Mouse (Mus musculus) thymus, adult 18-20 months (tissue): ENCODE measurements at regions not wholly inside any gene's neighbourhood (a gene's known extent, or its start where the extent isn't known, plus 50 kb on each side); places are given as distances from the start of the nearest gene placed in this dataset.

Source experiments
- DNase-seq, 2 experiments: peaks; one replicate each; pipeline ENCODE4 v3.0.0; 2022; ENCODE audit warnings: mixed read lengths in 2 of 2

GRCm38 (mm10) chr8:89396673-89397072 is 352.7 kb upstream of the Sall1 start:
- no peak for DNase-seq

- DNase-seq, result no peak
Measured at GRCm38 (mm10) chr8:89392749-89393148, 348.8 kb upstream of the Sall1 start.

- no peak for DNase-seq
Measured at GRCm38 (mm10) chr8:89388761-89389160, 344.8 kb upstream of the Sall1 start.

GRCm38 (mm10) chr8:89387295-89387694 is 343.3 kb upstream of the Sall1 start:
- DNase-seq, result no peak

GRCm38 (mm10) chr8:89385028-89385427 is 341.1 kb upstream of the Sall1 start:
- DNase-seq, result no peak

GRCm38 (mm10) chr8:89383781-89384180 is 339.8 kb upstream of the Sall1 start:
- DNase-seq, result no peak

- DNase-seq, result no peak
Measured at GRCm38 (mm10) chr8:89382538-89383380, 338.8 kb upstream of the Sall1 start.

GRCm38 (mm10) chr8:89380436-89380835 is 336.5 kb upstream of the Sall1 start:
- DNase-seq, result no peak

GRCm38 (mm10) chr8:89372761-89373160 is 328.8 kb upstream of the Sall1 start:
- DNase-seq, result no peak

- DNase-seq, result no peak
Measured at GRCm38 (mm10) chr8:89371773-89372132, 327.8 kb upstream of the Sall1 start.

- no peak for DNase-seq
Measured at GRCm38 (mm10) chr8:89370816-89371772, 327.1 kb upstream of the Sall1 start.

- no peak for DNase-seq
Measured at GRCm38 (mm10) chr8:89365430-89365829, 321.5 kb upstream of the Sall1 start.

GRCm38 (mm10) chr8:89358411-89358810 is 314.4 kb upstream of the Sall1 start:
- DNase-seq, result no peak

GRCm38 (mm10) chr8:89345547-89345946 is 301.6 kb upstream of the Sall1 start:
- no peak for DNase-seq

GRCm38 (mm10) chr8:89341686-89342085 is 297.7 kb upstream of the Sall1 start:
- DNase-seq, result no peak

- DNase-seq, result no peak
Measured at GRCm38 (mm10) chr8:89335416-89335815, 291.5 kb upstream of the Sall1 start.

- DNase-seq, result no peak
Measured at GRCm38 (mm10) chr8:89325751-89326351, 281.9 kb upstream of the Sall1 start.

GRCm38 (mm10) chr8:89325248-89325645 is 281.3 kb upstream of the Sall1 start:
- no peak for DNase-seq

- DNase-seq, result no peak
Measured at GRCm38 (mm10) chr8:89324462-89325247, 280.7 kb upstream of the Sall1 start.

- DNase-seq, result no peak
Measured at GRCm38 (mm10) chr8:89317514-89318289, 273.7 kb upstream of the Sall1 start.

- DNase-seq, result no peak
Measured at GRCm38 (mm10) chr8:89316566-89317175, 272.7 kb upstream of the Sall1 start.
